Mouse (Mus musculus) MEL (cell line): ENCODE data around the gene Map6. TPM values are rescaled to one million over a fixed set of nuclear protein-coding genes. Genes with fewer than 3 reads are reported as not detected.

Source experiments
- DNase-seq: peaks from one replicate; pipeline ENCODE4 v3.0.0; 2011; ENCODE audit warnings: low read depth, low spot score
- H3K27ac ChIP-seq: 2 replicates; pipeline ENCODE4 v1.5.1; 2012; ENCODE audit warnings: low read depth, mild to moderate bottlenecking, control low read depth, low read length, moderate library complexity; ENCODE audit not compliant: control insufficient read depth
- H3K27me3 ChIP-seq, 2 experiments: fragments of 150-350 bp in 1 of 2; sonication (generic) in 1 of 2; 2 replicates each; pipeline ENCODE4 v1.6.1; 2012; ENCODE audit warnings: low read length in 2 of 2, mild to moderate bottlenecking in 2 of 2, improper control_type of control experiment in 1 of 2, moderate library complexity in 1 of 2; ENCODE audit not compliant: insufficient read depth in 2 of 2, control insufficient read depth in 1 of 2
- H3K36me3 ChIP-seq, 2 experiments: 2 replicates each; pipeline ENCODE4 v1.6.1; 2012 to 2014; ENCODE audit warnings: low read length in 2 of 2, improper control_type of control experiment in 1 of 2, inconsistent platforms in 1 of 2, mild to moderate bottlenecking in 1 of 2; ENCODE audit not compliant: insufficient read depth in 2 of 2, control insufficient read depth in 1 of 2
- H3K4me1 ChIP-seq, 2 experiments: fragments of 150-350 bp in 1 of 2; sonication (generic) in 1 of 2; 2 replicates each; pipeline ENCODE4 v1.6.1; 2012; ENCODE audit warnings: low read length in 2 of 2, improper control_type of control experiment in 1 of 2, mild to moderate bottlenecking in 1 of 2; ENCODE audit not compliant: insufficient read depth in 2 of 2, control insufficient read depth in 1 of 2
- H3K4me3 ChIP-seq, 2 experiments: fragments of 150-350 bp in 1 of 2; sonication (generic) in 1 of 2; 2 replicates each; pipeline ENCODE4 v1.5.1; 2012; ENCODE audit warnings: low read depth in 2 of 2, low read length in 2 of 2, mild to moderate bottlenecking in 2 of 2, moderate library complexity in 2 of 2, control low read depth in 1 of 2, improper control_type of control experiment in 1 of 2; ENCODE audit not compliant: control insufficient read depth in 1 of 2, insufficient read depth in 1 of 2
- H3K79me2 ChIP-seq: 2 replicates; pipeline ENCODE4 v1.6.1; 2012; ENCODE audit warnings: mild to moderate bottlenecking, low read length, moderate library complexity; ENCODE audit not compliant: control insufficient read depth, poor library complexity, insufficient read depth
- H3K9ac ChIP-seq: 2 replicates; pipeline ENCODE4 v1.6.1; 2012; ENCODE audit warnings: low read depth, mild to moderate bottlenecking, control low read depth, low read length, moderate library complexity; ENCODE audit not compliant: control insufficient read depth, poor library complexity, severe bottlenecking
- H3K9me3 ChIP-seq: fragments of 150-350 bp; sonication (generic); replicated peaks from 2 replicates; pipeline ENCODE4 v1.6.1; 2012; ENCODE audit warnings: mild to moderate bottlenecking, low read length, improper control_type of control experiment, moderate library complexity; ENCODE audit not compliant: insufficient read depth
- CHD2 ChIP-seq: IDR thresholded peaks from 2 replicates; pipeline ENCODE4 v1.6.1; 2011; ENCODE audit warnings: low read length, improper control_type of control experiment
- E2F4 ChIP-seq: IDR thresholded peaks from 2 replicates; pipeline ENCODE4 v1.6.1; 2011; ENCODE audit warnings: low read depth, low read length, improper control_type of control experiment, borderline replicate concordance
- ELF1 ChIP-seq: IDR thresholded peaks from 2 replicates; pipeline ENCODE4 v1.6.1; 2014; ENCODE audit warnings: low read depth, mild to moderate bottlenecking, inconsistent platforms, low read length, improper control_type of control experiment, moderate library complexity
- GATA1 ChIP-seq: IDR thresholded peaks from 2 replicates; pipeline ENCODE4 v1.6.1; 2011; ENCODE audit warnings: low read depth, low read length, improper control_type of control experiment
- JUND ChIP-seq: IDR thresholded peaks from 2 replicates; pipeline ENCODE4 v1.6.1; 2011; ENCODE audit warnings: low read depth, mild to moderate bottlenecking, improper control_type of control experiment, low read length
- KAT2A ChIP-seq: conservative IDR thresholded peaks from 2 replicates; pipeline ENCODE4 v1.6.1; 2012; ENCODE audit warnings: low read depth, low read length, improper control_type of control experiment, inconsistent platforms
- MAFK ChIP-seq: IDR thresholded peaks from 2 replicates; pipeline ENCODE4 v1.6.1; 2011; ENCODE audit warnings: low read depth, mild to moderate bottlenecking, low read length, improper control_type of control experiment, borderline replicate concordance
- MAX ChIP-seq: IDR thresholded peaks from 2 replicates; pipeline ENCODE4 v1.6.1; 2011; ENCODE audit warnings: low read length, improper control_type of control experiment
- MAZ ChIP-seq: IDR thresholded peaks from 2 replicates; pipeline ENCODE4 v1.6.1; 2012; ENCODE audit warnings: low read depth, mild to moderate bottlenecking, inconsistent platforms, low read length, improper control_type of control experiment
- NRF1 ChIP-seq: IDR thresholded peaks from 2 replicates; pipeline ENCODE4 v1.6.1; 2014; ENCODE audit warnings: low read depth, mild to moderate bottlenecking, inconsistent platforms, low read length, improper control_type of control experiment, moderate library complexity; ENCODE audit not compliant: poor library complexity, insufficient read depth, severe bottlenecking
- POLR2A ChIP-seq, 2 experiments: IDR thresholded peaks; 2 replicates each; pipeline ENCODE4 v1.6.1; 2011 to 2012; ENCODE audit warnings: low read length in 2 of 2, mild to moderate bottlenecking in 2 of 2, control low read depth in 1 of 2, improper control_type of control experiment in 1 of 2, low read depth in 1 of 2, moderate library complexity in 1 of 2; ENCODE audit not compliant: control insufficient read depth in 1 of 2, insufficient read depth in 1 of 2, poor library complexity in 1 of 2
- POLR2AphosphoS2 ChIP-seq: IDR thresholded peaks from 2 replicates; pipeline ENCODE4 v1.6.1; 2011; ENCODE audit warnings: low read length, improper control_type of control experiment
- RAD21 ChIP-seq: IDR thresholded peaks from 2 replicates; pipeline ENCODE4 v1.6.1; 2011; ENCODE audit warnings: mild to moderate bottlenecking, low read depth, low read length, improper control_type of control experiment
- RCOR1 ChIP-seq: IDR thresholded peaks from 2 replicates; pipeline ENCODE4 v1.6.1; 2012; ENCODE audit warnings: low read depth, mild to moderate bottlenecking, inconsistent platforms, low read length, improper control_type of control experiment
- TBP ChIP-seq: IDR thresholded peaks from 2 replicates; pipeline ENCODE4 v1.8.0; 2011; ENCODE audit warnings: low read depth, low read length, improper control_type of control experiment
- TCF12 ChIP-seq: IDR thresholded peaks from 2 replicates; pipeline ENCODE4 v1.6.1; 2014; ENCODE audit warnings: low read depth, mild to moderate bottlenecking, inconsistent platforms, low read length, improper control_type of control experiment, moderate library complexity
- USF1 ChIP-seq: IDR thresholded peaks from 2 replicates; pipeline ENCODE4 v1.6.1; 2014; ENCODE audit warnings: low read depth, mild to moderate bottlenecking, inconsistent platforms, low read length, improper control_type of control experiment, moderate library complexity
- ZC3H11A ChIP-seq: IDR thresholded peaks from 2 replicates; pipeline ENCODE4 v1.6.1; 2012; ENCODE audit warnings: low read depth, mild to moderate bottlenecking, inconsistent platforms, low read length, improper control_type of control experiment
- ZKSCAN1 ChIP-seq: IDR thresholded peaks from 2 replicates; pipeline ENCODE4 v1.6.1; 2012; ENCODE audit warnings: low read depth, mild to moderate bottlenecking, inconsistent platforms, low read length, improper control_type of control experiment, moderate library complexity
- ZNF384 ChIP-seq: IDR thresholded peaks from 2 replicates; pipeline ENCODE4 v1.6.1; 2012; ENCODE audit warnings: low read depth, mild to moderate bottlenecking, inconsistent platforms, low read length, improper control_type of control experiment
- polyA plus RNA-seq, 2 experiments: library from polyadenylated mRNA; stranded (reverse) in 1 of 2; unstranded in 1 of 2; fragments of >175 nt in 1 of 2; fragments of >200 nt in 1 of 2; gene quantifications; 2 replicates each; pipeline versions ENCODE4 v1.2.1 to v1.2.4; 2012; ENCODE audit warnings: low replicate concordance in 2 of 2, low read depth in 1 of 2; ENCODE audit not compliant: insufficient read length in 2 of 2, insufficient read depth in 1 of 2, missing spikeins in 1 of 2
- total RNA-seq: library from RNA; depleted of rRNA; stranded (reverse); fragments of 300-350 nt; gene quantifications from 2 replicates; pipeline ENCODE4 v1.2.3, GENCODE M21; 2012

Gene Map6
- total and polyA plus RNA-seq, 3 experiments: not detected

DNA sequence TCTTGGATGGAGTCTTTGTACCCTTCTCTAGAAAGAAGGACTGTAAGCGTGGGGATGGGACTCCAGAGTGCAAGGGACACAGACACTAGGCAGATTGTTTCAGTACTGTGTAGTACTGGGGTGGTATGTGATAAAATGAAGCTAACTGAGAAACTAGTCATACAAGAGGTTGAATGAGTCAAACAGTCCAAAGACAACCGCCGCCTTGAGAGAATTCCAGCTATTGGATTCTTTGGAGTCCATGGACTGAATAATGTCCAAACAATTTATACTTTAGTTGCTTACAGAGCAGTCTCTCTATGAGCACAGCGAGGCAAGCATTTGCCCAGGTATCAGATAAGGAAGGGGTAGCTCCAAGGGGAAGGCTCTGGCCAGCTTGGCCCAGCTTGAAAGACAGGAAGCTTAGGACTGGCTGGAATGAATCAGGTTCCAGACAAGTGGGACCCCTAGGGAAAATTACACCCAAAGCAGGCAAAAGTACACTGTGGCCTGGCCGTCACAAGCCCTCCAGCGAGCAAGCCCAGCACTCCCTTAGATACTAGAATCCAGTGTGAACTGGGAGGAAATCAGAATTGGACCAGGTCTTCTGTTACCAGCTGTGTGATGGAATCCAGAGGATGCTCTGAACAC, 55.6 kb downstream of the Map6 start:
- H3K4me3 ChIP-seq: no peak overlapping the region
- H3K79me2 ChIP-seq: no peaks in the 10 kb centered on the region
- no peaks in the 10 kb centered on the region for H3K4me1 ChIP-seq
- H3K27ac ChIP-seq: no peak overlapping the region
- DNase-seq: no peak
- TF ChIP-seq RCOR1: no peak
- H3K36me3 ChIP-seq: no peaks in the 10 kb centered on the region
- no peak overlapping the region for H3K9ac ChIP-seq
- peaks cover 16 to 39% of the 10 kb centered on the region in 2 experiments for H3K27me3 ChIP-seq
- no peaks in the 10 kb centered on the region for H3K9me3 ChIP-seq

GRCm38 (mm10) chr7:99323321-99323700, 56.1 kb downstream of the Map6 start:
- Histone ChIP-seq H3K4me1 (no peaks in the 10 kb centered on the region), H3K79me2 (no peaks in the 10 kb centered on the region)
- TF ChIP-seq NRF1 (no peak), ZC3H11A (no peak), RCOR1 (no peak)
- TF ChIP-seq, all 39 proteins: peak for 0
- H3K9me3 ChIP-seq: no peaks in the 10 kb centered on the region
- DNase-seq: no peak
- no peaks in the 10 kb centered on the region for H3K36me3 ChIP-seq
- no peak overlapping the region for H3K4me3 ChIP-seq
- H3K27me3 ChIP-seq: peaks cover 16 to 41% of the 10 kb centered on the region in 2 experiments
- H3K27ac ChIP-seq: no peak overlapping the region
- no peak overlapping the region for H3K9ac ChIP-seq

DNA sequence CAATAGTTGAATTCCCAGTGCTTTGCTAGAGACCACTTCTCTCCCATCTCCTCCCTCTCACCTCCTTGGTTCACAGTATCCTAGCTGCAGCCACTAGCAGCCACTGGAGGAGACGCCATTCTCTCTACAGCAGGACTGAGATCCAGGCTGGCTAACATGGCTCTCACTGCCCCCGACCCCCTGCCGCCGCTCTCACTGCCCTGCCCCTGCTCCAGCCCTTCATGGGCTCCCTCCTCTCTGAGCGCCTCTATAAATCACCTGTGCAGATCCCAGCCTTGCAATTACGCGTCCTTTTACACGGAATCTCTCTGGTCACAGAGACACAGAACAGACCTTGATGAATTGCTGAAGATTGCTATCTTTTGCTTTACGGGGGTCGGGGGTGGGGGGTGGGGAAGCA, 57.6 kb downstream of the Map6 start:
- no peaks in the 10 kb centered on the region for H3K9me3 ChIP-seq
- H3K4me1 ChIP-seq: no peaks in the 10 kb centered on the region
- no peak for TF ChIP-seq ELF1
- TF ChIP-seq JUND: no peak
- no peak for TF ChIP-seq ZNF384
- no peak for TF ChIP-seq MAFK
- no peak for TF ChIP-seq CHD2
- TF ChIP-seq E2F4: no peak
- no peak overlapping the region for H3K27ac ChIP-seq
- DNase-seq: no peak
- no peaks in the 10 kb centered on the region for H3K79me2 ChIP-seq
- H3K27me3 ChIP-seq: peaks cover 16 to 39% of the 10 kb centered on the region in 2 experiments
- H3K4me3 ChIP-seq: no peak overlapping the region
- no peaks in the 10 kb centered on the region for H3K36me3 ChIP-seq
- H3K9ac ChIP-seq: no peak overlapping the region

GRCm38 (mm10) chr7:99326128-99326527, 58.9 kb downstream of the Map6 start:
- H3K4me3 ChIP-seq: no peak overlapping the region
- H3K4me1 ChIP-seq: no peaks in the 10 kb centered on the region
- no peak overlapping the region for H3K27ac ChIP-seq
- TF ChIP-seq ZKSCAN1 (no peak), KAT2A (no peak), GATA1 (no peak), MAZ (no peak), POLR2A (IDR thresholded peaks at IDR 0.05; ENCODE audit: control insufficient read depth in 1 of 2, insufficient read depth in 1 of 2, low read depth in 1 of 2, low read length in 2 of 2, poor library complexity in 1 of 2) (no peak), TCF12 (no peak), MAFK (no peak), TBP (no peak), MAX (no peak), RAD21 (no peak), USF1 (no peak), POLR2AphosphoS2 (no peak)
- TF ChIP-seq, all 39 proteins: peak for 0
- H3K79me2 ChIP-seq: no peaks in the 10 kb centered on the region
- H3K9ac ChIP-seq: no peak overlapping the region
- peaks cover 16 to 36% of the 10 kb centered on the region in 2 experiments for H3K27me3 ChIP-seq
- no peaks in the 10 kb centered on the region for H3K36me3 ChIP-seq
- no peaks in the 10 kb centered on the region for H3K9me3 ChIP-seq
- no peak for DNase-seq
